Mouse (Mus musculus) hindbrain, embryonic 10.5 days (tissue): ENCODE measurements around the gene Grik1. TPM values are rescaled to one million over a fixed set of nuclear protein-coding genes. Genes with fewer than 3 reads are reported as not detected.
A peak's percentile ranks its signal among the peaks of the same experiment; 100 is the strongest.

ENCODE experiments used
- DNase-seq: peaks from one replicate; pipeline ENCODE4 v3.0.0-alpha.2; 2017; ENCODE audit warnings: low spot score
- H3K27ac ChIP-seq: fragments of 300-500 bp; sonication (generic); 2 replicates; pipeline ENCODE4 v1.5.1; 2016; ENCODE audit warnings: mild to moderate bottlenecking, moderate library complexity
- H3K27me3 ChIP-seq: fragments of 300-500 bp; sonication (generic); 2 replicates; pipeline ENCODE4 v1.6.1; 2016; ENCODE audit warnings: mild to moderate bottlenecking; ENCODE audit not compliant: poor library complexity, insufficient read depth, severe bottlenecking
- H3K36me3 ChIP-seq: fragments of 300-500 bp; sonication (generic); 2 replicates; pipeline ENCODE4 v1.6.1; 2016; ENCODE audit warnings: mild to moderate bottlenecking, moderate library complexity
- H3K4me1 ChIP-seq: fragments of 300-500 bp; sonication (generic); replicated peaks from 2 replicates; pipeline ENCODE4 v1.6.1; 2016; ENCODE audit warnings: mild to moderate bottlenecking
- H3K4me3 ChIP-seq: fragments of 300-500 bp; sonication (generic); 2 replicates; pipeline ENCODE4 v1.5.1; 2016; ENCODE audit warnings: mild to moderate bottlenecking, moderate library complexity
- H3K9me3 ChIP-seq: fragments of 300-500 bp; sonication (generic); 2 replicates; pipeline ENCODE4 v1.6.1; 2016; ENCODE audit warnings: mild to moderate bottlenecking, moderate library complexity
- WGBS: fragments of 180-500 bp; shearing (Covaris S2); methylation state at CpG from one replicate; pipeline ENCODE4 v1.1.7; 2016; 5-methylcytosine and 5-hydroxymethylcytosine counted together
- polyA plus RNA-seq: library from polyadenylated mRNA; unstranded; fragments of >200 nt; fragmentation: Nextera tagmentation; extraction: Ambion mirVana; gene quantifications from 2 replicates; pipeline ENCODE4 v1.2.1, GENCODE M21; 2016

The Grik1 gene
- polyA plus RNA-seq = 1.5 and 1.6 TPM in 2 replicates

DNA sequence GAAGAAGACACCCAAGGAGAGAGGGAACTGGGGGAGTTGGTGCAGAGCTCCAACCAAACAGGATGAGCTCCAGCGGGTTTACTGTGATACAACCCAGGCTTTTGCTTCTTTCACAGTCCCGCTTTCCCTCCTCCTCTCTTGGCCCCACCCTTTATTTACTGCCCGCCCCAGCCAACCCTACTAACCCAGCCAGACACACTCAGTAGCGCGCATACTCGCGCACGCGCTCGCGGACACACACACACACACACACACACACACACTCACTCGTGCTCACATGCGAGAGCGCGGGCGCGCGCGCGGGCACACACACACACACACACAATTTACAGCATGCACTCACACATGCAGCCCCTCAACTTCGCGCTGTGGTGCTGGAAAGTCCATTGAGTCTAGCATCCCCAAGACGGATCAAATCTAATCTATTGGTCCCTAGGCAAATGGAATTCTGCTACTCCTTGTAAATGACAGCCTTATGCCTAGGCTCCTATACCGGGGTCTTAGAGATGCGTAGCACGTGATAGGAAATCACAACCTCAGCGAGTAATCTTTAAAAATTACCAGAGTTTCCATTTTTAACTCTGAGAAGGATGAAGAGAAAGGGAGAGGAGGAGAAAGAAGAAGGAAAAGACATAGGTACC lies at the start of gene Grik1:
Gene Grik1, minus strand, starts transcription at position 134 of the 641 bp plus-strand sequence.
- Histone ChIP-seq H3K27me3 (peaks cover 62% of the 10 kb centered on the region), H3K9me3 (no peaks in the 10 kb centered on the region), H3K36me3 (no peaks in the 10 kb centered on the region), H3K4me1 (peaks cover 21% of the 10 kb centered on the region), H3K4me3 (peak within 1 kb of the TSS; percentile 66), H3K27ac (peak within 1 kb of the TSS; percentile 70)
- peak; percentile 56 for DNase-seq
- 1% methylated on average over 27 of the region's 27 CpGs for WGBS

DNA sequence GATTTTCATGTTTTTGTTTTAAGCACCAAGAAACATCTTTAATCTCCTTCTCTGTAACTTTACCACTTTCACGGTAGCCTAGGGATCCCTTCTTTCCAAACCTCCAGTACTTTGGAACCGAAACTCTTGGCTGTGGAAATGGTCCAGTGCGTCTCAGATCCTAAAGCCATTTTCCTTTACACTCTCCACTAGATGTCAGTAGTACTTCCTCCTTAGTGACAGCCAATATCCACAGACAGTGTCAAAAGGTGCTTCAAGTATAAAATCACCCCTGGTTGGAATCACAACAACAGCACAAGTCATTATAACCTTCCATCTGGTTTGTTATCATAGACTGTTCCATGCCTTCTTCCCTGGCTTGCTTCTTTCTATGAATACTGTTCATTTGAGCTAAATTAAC lies 4.1 kb upstream of the Grik1 start:
- H3K9me3 ChIP-seq = no peaks in the 10 kb centered on the region
- WGBS = 50% methylated on average over 3 of the region's 3 CpGs
- no peak for DNase-seq

DNA sequence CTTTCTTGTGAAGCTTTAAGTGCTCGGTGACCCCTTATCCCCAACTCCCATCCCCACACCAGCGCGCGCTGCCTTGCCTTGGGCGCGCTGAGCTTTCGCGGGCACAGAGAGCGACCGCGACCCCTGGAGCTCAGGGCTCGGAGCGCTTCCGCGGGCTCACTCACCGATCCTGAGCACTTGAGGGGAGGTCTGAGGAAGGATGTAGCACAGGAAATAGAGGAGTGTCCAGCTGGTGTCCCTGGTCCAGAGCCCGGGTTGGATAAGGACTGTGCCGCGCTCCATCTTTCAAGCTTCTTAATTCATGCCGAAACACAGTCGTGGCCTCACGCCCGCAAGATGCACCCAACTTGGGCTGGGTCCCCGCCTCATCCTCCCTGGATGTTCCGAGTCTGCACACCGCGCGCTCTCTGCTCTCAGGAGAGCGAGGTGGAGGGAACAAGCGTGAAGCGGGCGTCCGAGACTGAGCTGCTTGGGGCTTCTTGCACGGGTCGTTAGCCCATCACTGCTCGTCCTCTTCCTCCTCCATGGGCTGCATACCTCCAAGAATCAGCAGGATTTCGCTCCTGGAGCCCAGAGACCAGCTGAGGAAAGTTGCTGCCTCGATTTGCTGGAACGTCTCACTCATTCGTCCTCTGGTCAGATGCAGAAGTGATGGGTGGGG lies 514 bp downstream of the Grik1 start:
- Histone ChIP-seq H3K9me3 (no peaks in the 10 kb centered on the region), H3K27me3 (peaks cover 62% of the 10 kb centered on the region), H3K4me1 (peaks cover 21% of the 10 kb centered on the region), H3K4me3 (peak overlapping the region; percentile 66), H3K36me3 (no peaks in the 10 kb centered on the region), H3K27ac (peak overlapping the region; percentile 70)
- WGBS = under 1% methylated on average over 40 of the region's 40 CpGs
- peak; percentile 47 for DNase-seq

More for the DNA sequence above, 4.1 kb upstream of the Grik1 start:
- Histone ChIP-seq H3K4me3 (no peak overlapping the region), H3K4me1 (peaks cover 16% of the 10 kb centered on the region), H3K27ac (no peak overlapping the region), H3K27me3 (peaks cover 34% of the 10 kb centered on the region), H3K36me3 (no peaks in the 10 kb centered on the region)

DNA sequence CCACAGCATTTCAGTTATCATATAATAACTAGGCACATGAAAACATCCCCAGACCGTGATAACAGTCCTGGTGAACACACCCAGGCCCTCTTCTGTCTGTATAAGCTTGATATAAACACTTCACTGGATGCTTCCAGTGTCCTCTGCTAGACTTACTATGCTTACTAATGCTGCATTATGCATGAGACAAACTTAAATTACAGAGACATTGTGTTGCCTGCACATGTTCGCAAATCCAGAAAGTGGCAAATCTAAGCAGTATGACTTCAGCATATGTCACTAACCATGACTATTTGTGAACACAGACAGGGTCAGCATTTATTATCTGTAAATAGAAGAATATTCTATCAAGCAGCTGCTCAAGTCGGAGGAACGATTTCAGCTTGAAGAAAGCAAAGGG lies 31.7 kb downstream of the Grik1 start:
- Histone ChIP-seq H3K27ac (no peak overlapping the region), H3K36me3 (no peaks in the 10 kb centered on the region), H3K4me3 (no peak overlapping the region), H3K4me1 (no peaks in the 10 kb centered on the region), H3K27me3 (no peaks in the 10 kb centered on the region), H3K9me3 (no peaks in the 10 kb centered on the region)
- 91% methylated on average over 4 of the region's 4 CpGs for WGBS
- DNase-seq = no peak

DNA sequence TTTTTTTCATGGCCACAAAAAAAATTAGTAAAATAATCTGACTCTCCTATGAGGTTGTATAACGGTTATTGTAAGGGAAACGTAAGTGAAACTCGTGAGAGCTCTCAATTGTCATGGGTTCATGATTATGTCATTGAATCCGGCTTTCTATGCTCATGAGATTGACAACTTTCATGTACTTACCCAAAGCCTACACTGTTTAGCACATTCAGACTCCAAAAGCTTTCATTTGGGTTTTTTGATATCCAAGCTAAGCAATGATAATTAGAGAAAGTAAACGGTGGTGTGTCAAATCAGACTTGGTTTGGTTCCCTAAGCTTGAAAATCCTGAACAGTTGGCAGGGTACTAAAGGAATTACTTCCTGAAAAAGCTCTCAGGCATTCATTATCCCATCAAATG lies 33.0 kb downstream of the Grik1 start:
- Histone ChIP-seq H3K27me3 (no peaks in the 10 kb centered on the region), H3K4me1 (0 out of 2 replicates have a peak, but pooled peaks cover 2% of the 10 kb centered on the region), H3K4me3 (no peak overlapping the region), H3K36me3 (no peaks in the 10 kb centered on the region), H3K27ac (no peak overlapping the region), H3K9me3 (no peaks in the 10 kb centered on the region)
- WGBS = 84% methylated on average over 5 of the region's 5 CpGs
- DNase-seq = no peak

DNA sequence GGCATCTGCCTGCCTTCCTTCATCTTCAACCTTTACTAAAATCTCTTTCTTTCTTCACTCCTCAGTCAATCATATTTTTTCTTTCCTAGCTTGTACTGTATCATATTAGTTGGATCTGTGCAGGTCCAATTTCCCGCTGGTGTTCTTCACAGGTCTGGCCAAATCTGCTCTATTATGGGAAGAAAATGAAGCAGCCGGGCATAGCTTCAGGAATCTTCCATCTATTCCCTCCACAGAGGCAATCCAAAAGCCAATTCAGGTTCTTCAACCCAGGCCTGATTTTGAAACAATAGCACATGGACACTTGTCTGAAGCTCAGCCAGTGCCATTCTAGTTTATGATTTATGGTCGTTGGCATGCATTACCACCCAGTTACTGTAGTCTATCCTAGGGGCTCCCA lies 34.0 kb downstream of the Grik1 start:
- no peaks in the 10 kb centered on the region for H3K36me3 ChIP-seq
- WGBS = 89% methylated on average over 3 of the region's 3 CpGs

DNA sequence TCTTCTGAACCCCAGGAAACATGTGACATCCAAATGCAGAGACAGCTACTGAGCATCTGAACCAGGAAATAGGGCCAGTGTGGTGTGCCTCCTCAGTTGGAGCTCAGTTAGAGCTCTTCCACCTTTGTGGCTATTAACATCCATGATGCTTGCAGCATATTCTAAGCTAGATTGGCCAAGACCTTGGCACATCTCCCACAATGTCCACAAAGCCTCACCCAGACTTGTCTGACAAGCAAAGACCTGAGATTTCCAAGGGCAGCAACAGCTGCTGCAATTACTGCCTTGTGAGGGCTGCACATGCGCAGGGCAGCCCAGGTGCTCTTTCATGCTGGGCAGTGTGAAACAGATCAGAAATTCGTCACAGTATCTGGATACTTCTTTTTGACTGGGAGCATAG lies 37.4 kb downstream of the Grik1 start:
- Histone ChIP-seq H3K27me3 (no peaks in the 10 kb centered on the region), H3K27ac (no peak overlapping the region), H3K4me1 (peaks cover 11% of the 10 kb centered on the region), H3K4me3 (no peak overlapping the region), H3K9me3 (no peaks in the 10 kb centered on the region), H3K36me3 (no peaks in the 10 kb centered on the region)
- no peak for DNase-seq
- WGBS = 80% methylated on average over 2 of the region's 2 CpGs

More for the DNA sequence above, 34.0 kb downstream of the Grik1 start:
- no peak for DNase-seq
- no peaks in the 10 kb centered on the region for H3K9me3 ChIP-seq
- H3K4me1 ChIP-seq = 0 out of 2 replicates have a peak, but pooled peaks cover 2% of the 10 kb centered on the region
- H3K4me3 ChIP-seq = no peak overlapping the region
- no peak overlapping the region for H3K27ac ChIP-seq
- H3K27me3 ChIP-seq = no peaks in the 10 kb centered on the region

DNA sequence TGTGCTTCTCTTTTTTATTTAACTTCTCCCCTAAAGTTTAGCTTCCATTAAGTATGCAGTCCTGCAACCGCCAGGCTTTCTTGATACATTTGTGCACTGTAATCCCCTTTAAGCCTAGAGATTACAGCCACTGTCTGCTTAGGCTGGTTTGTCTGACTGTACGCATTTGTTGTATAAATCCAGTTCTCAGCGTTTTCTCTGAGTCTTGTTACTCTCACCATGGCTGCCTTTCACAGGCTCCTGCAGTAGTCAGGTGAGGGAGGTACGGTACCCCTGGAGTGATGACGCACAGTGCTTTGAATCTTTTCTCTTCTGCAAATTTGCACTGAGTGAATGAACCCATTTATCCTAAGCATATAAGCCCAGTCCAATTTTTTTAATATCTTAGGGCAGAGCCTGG lies 39.0 kb downstream of the Grik1 start:
- WGBS = 75% methylated on average over 5 of the region's 5 CpGs
- Histone ChIP-seq H3K27ac (no peak overlapping the region), H3K27me3 (no peaks in the 10 kb centered on the region), H3K9me3 (no peaks in the 10 kb centered on the region), H3K36me3 (no peaks in the 10 kb centered on the region), H3K4me3 (no peak overlapping the region), H3K4me1 (peaks cover 11% of the 10 kb centered on the region)
- no peak for DNase-seq

DNA sequence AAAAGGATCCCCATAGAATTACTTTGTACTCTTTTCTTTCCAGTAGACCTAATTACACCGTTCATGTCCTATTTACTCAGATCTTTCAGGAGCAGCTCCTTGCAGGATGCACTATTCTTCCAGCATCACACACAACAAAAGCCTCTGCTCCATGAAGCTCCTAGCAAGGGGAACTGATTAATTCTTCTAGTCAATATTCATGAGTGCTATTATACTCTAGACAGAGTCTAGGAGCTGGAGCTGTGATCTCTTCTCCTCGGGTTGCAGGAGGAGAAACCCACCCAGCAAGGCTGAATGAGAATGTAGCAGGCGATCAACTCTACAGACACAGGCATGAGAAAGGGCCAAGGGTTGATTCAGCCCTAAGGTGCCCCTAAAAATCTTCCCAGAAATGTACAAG lies 40.2 kb downstream of the Grik1 start:
- Histone ChIP-seq H3K4me3 (no peak overlapping the region), H3K36me3 (no peaks in the 10 kb centered on the region), H3K4me1 (peaks cover 11% of the 10 kb centered on the region), H3K27ac (no peak overlapping the region), H3K27me3 (no peaks in the 10 kb centered on the region), H3K9me3 (no peaks in the 10 kb centered on the region)
- no peak for DNase-seq
- WGBS = 37% methylated on average over 3 of the region's 3 CpGs

DNA sequence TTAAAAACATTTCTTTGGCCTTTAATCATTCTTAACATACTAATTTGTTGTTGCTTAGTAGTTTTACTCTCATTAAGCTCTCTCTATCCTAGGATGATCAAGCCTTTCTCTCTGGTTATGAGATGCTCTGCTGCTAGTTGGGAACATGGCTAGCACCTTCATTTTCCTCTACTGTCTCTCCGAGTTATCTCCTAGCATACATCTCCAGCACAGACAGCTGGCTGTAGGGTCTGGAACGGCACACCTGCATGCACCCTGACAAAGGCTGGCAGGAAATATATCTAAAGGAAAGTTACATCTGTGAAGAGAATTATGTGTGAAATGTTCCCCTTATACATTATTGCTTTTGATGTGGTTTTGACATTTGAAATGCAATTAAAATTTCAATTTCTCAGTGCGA lies 42.5 kb downstream of the Grik1 start:
- no peak for DNase-seq
- Histone ChIP-seq H3K27me3 (no peaks in the 10 kb centered on the region), H3K4me3 (no peak overlapping the region), H3K9me3 (no peaks in the 10 kb centered on the region), H3K27ac (no peak overlapping the region), H3K36me3 (no peaks in the 10 kb centered on the region), H3K4me1 (peaks cover 9% of the 10 kb centered on the region)
- WGBS = 90% methylated on average over 3 of the region's 3 CpGs

DNA sequence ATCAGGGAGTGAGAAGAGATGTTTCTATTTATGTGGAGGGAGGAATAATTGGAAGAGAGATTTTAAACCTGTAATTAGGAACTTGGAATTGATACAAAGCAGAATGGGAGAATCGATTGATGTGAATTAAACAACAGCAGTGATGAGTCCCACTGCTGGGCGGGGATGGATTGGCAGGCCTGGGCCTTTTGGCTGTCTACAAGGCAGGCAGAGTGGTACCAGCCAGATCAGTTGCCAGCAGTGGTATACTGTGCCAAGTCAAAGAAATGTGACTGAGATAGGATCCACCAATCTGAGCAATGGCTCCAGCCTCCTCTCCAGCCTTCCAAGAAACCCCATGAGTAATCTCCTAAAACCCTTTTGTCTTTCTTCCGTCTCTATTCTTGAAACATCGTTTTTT lies 45.4 kb downstream of the Grik1 start:
- Histone ChIP-seq H3K4me3 (no peak overlapping the region), H3K27me3 (no peaks in the 10 kb centered on the region), H3K4me1 (peaks cover 3% of the 10 kb centered on the region), H3K27ac (no peak overlapping the region), H3K9me3 (no peaks in the 10 kb centered on the region), H3K36me3 (no peaks in the 10 kb centered on the region)
- DNase-seq = no peak
- WGBS = 86% methylated on average over 4 of the region's 4 CpGs

DNA sequence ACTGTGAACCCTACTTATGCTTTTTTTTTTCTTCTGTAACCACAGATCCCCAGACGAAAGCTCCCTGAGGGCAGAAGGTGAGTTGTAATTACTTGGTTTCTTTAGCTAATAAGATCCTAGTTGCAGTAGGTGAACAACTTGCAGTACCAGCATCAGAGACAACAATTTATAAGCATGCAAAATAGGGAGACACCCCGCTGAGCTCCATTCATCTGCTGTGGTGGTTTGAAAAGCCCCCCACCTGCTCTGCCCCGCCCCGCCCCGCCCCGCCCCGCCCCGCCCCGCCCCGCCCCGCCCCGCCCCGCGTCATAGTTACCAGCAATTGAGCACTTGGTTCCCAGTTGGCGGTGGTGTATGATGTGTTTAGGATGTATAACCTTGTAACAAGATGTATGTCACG lies 64.4 kb downstream of the Grik1 start:
- WGBS = 57% methylated on average over 16 of the region's 16 CpGs

DNA sequence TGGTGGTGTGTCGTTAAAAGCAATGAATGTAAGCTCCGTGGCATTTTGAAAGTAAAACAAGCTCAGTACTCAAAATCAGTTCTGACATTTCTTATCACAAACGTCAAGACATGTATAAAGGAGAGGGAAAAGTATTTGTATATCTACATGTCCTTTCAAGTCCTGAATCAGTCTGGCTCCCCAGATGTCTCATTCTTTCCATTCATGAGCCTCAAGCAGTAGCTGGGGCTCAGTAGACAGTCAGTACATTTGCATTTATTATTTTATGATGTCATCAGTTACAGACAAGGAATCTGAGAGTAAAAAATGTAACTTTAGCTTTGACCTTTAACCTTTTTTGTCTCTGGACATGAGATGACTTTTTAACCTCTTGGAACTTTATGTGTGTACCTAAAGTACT lies 68.1 kb downstream of the Grik1 start:
- no peak for DNase-seq
- Histone ChIP-seq H3K36me3 (no peaks in the 10 kb centered on the region), H3K4me3 (no peak overlapping the region), H3K9me3 (no peaks in the 10 kb centered on the region), H3K27me3 (no peaks in the 10 kb centered on the region), H3K27ac (no peak overlapping the region), H3K4me1 (no peaks in the 10 kb centered on the region)
- WGBS = 81% methylated on average over 3 of the region's 3 CpGs

More for the DNA sequence above, 64.4 kb downstream of the Grik1 start:
- DNase-seq = no peak
- Histone ChIP-seq H3K36me3 (no peaks in the 10 kb centered on the region), H3K4me1 (no peaks in the 10 kb centered on the region), H3K27me3 (no peaks in the 10 kb centered on the region), H3K27ac (no peak overlapping the region), H3K9me3 (no peaks in the 10 kb centered on the region), H3K4me3 (no peak overlapping the region)
